In the genomic region with DNA sequence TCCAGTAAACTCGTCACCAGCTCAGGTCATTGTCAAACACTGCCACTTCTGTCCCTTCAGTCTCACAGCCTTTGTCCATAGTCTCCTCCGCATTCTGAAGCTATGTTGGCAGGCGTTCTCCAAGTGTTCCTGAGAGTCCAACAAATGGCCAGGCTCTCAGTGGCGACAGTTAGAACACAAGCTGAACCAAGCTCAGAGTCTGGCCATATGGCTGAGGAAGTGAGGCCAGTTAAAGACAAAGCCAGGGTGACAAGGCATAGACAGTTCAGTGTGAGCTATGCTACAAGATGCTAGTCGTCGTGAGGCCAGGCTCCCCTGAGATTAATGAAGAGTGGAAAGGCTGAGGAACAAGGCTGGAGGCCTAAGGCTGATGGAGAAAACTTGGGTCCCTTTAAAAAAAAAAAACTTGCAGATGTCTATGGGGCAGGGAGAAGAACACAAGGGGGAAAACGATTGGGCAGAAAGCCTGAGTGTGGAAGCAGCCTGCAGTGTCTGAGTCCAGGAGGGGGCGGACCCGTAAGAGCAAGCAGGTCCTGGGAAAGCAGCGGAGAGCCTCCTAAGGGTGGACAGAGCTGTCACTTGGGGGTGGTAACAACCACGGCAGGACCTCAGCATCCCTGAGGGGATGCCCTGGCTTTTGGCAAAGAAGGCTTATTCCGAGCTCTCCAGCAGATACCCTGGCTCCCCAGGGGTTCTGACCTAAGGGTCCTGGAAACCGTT, we compare ENCODE assay signal across 8 mouse cellular contexts. TPM values are rescaled to one million over a fixed set of nuclear protein-coding genes. Genes with fewer than 3 reads are reported as not detected.
DNase-seq lines count a peak whose midpoint lies in the region; ATAC-seq and TF ChIP-seq lines count a peak whose summit lies in the region.

No protein-coding gene starts in this region.

- no peak overlapping the region for H3K9ac ChIP-seq in lung, embryonic 14.5 days
- H3K9ac ChIP-seq in embryonic facial prominence, embryonic 15.5 days = no peak overlapping the region
- H3K9ac ChIP-seq in hindbrain, embryonic 16.5 days (ENCODE audit: low read depth, low read length) = no peak overlapping the region

- no peaks in the 10 kb centered on the region for H3K36me3 ChIP-seq in lung, embryonic 14.5 days (ENCODE audit: insufficient read depth)
- no peaks in the 10 kb centered on the region for H3K36me3 ChIP-seq in embryonic facial prominence, embryonic 15.5 days
- H3K36me3 ChIP-seq in hindbrain, embryonic 16.5 days (ENCODE audit: control insufficient read depth, insufficient read depth, low read length) = no peaks in the 10 kb centered on the region

- H3K4me1 ChIP-seq in lung, embryonic 14.5 days (ENCODE audit: insufficient read depth) = peaks cover 13% of the 10 kb centered on the region
- peaks cover 27% of the 10 kb centered on the region for H3K4me1 ChIP-seq in embryonic facial prominence, embryonic 15.5 days
- peaks cover 4% of the 10 kb centered on the region; the same call in 1 of the 2 replicates for H3K4me1 ChIP-seq in hindbrain, embryonic 16.5 days (ENCODE audit: control insufficient read depth, insufficient read depth, low read depth, low read length)

- H3K4me2 ChIP-seq in lung, embryonic 14.5 days = peak overlapping the region; percentile 44
- H3K4me2 ChIP-seq in embryonic facial prominence, embryonic 15.5 days (replicated peaks) = peak overlapping the region; percentile 34; the same call in 1 of the 2 replicates
- peak overlapping the region; percentile 28; the same call in 1 of the 2 replicates for H3K4me2 ChIP-seq in hindbrain, embryonic 16.5 days (ENCODE audit: low read length)

- peak; percentile 45 for ATAC-seq in lung, embryonic 14.5 days (ENCODE audit: insufficient read depth)
- ATAC-seq in embryonic facial prominence, embryonic 15.5 days (ENCODE audit: insufficient number of reproducible peaks, low FRiP score, low TSS enrichment, low read depth) = peak; percentile 51; the same call in 1 of the 2 replicates
- peak; percentile 66; the same call in 1 of the 2 replicates for ATAC-seq in hindbrain, embryonic 16.5 days
- ATAC-seq in CD4-positive, CD25-positive, alpha-beta regulatory T cell, adult 4 months = no peak

- WGBS in lung, embryonic 14.5 days = 20% methylated on average over 13 of the region's 13 CpGs
- 26% methylated on average over 13 of the region's 13 CpGs for WGBS in embryonic facial prominence, embryonic 15.5 days
- 22% methylated on average over 13 of the region's 13 CpGs for WGBS in hindbrain, embryonic 16.5 days

- no peak; the same call in 1 of the 2 replicates for TF ChIP-seq CTCF in lung, embryonic 14.5 days (IDR thresholded peaks at IDR 0.05; ENCODE audit: low read depth)

- peak overlapping the region; percentile 50; the same call in 1 of the 2 replicates for H3K27ac ChIP-seq in lung, embryonic 14.5 days (ENCODE audit: low read depth)
- H3K27ac ChIP-seq in embryonic facial prominence, embryonic 15.5 days (replicated peaks) = peak overlapping the region; percentile 81
- H3K27ac ChIP-seq in hindbrain, embryonic 16.5 days (ENCODE audit: low read depth, low read length) = no peak overlapping the region

- H3K4me3 ChIP-seq in lung, embryonic 14.5 days (ENCODE audit: low read depth, low read length) = no peak overlapping the region
- 0 out of 2 replicates have a peak overlapping the region, but pooled peaks have one; percentile 10 for H3K4me3 ChIP-seq in embryonic facial prominence, embryonic 15.5 days (replicated peaks)
- H3K4me3 ChIP-seq in hindbrain, embryonic 16.5 days (ENCODE audit: low read length) = no peak overlapping the region

- no peaks in the 10 kb centered on the region for H3K27me3 ChIP-seq in lung, embryonic 14.5 days (ENCODE audit: insufficient read depth, low read length)
- H3K27me3 ChIP-seq in embryonic facial prominence, embryonic 15.5 days = no peaks in the 10 kb centered on the region
- 0 out of 2 replicates have a peak, but pooled peaks cover 2% of the 10 kb centered on the region for H3K27me3 ChIP-seq in hindbrain, embryonic 16.5 days (replicated peaks; ENCODE audit: control insufficient read depth, insufficient read depth, low read length)

- no peaks in the 10 kb centered on the region for H3K9me3 ChIP-seq in lung, embryonic 14.5 days (ENCODE audit: low read depth, low read length)
- no peaks in the 10 kb centered on the region for H3K9me3 ChIP-seq in embryonic facial prominence, embryonic 15.5 days (replicated peaks)
- no peaks in the 10 kb centered on the region for H3K9me3 ChIP-seq in hindbrain, embryonic 16.5 days (ENCODE audit: control insufficient read depth, low read length)

- DNase-seq in lung, embryonic 14.5 days = peak; percentile 61
- DNase-seq in lung, postnatal 36 days = no peak
- peak; percentile 37 for DNase-seq in retina, postnatal 1 day
- no peak for DNase-seq in thymus, postnatal 0 days (ENCODE audit: low spot score)
- no peak for DNase-seq in c-Kit-positive CD71-positive TER-119-positive erythroid progenitor cells, embryonic 14.5 days (ENCODE audit: low spot score)

RNA-seq across cellular contexts. Expression of a gene that starts 36.9 kb away (rescaled TPM):
- 213 and 215 TPM in 2 replicates for polyA plus RNA-seq in lung, embryonic 14.5 days (2014; fragmentation: Nextera tagmentation; extraction: Ambion mirVana)
- polyA plus RNA-seq in embryonic facial prominence, embryonic 15.5 days (2015; fragmentation: Nextera tagmentation; extraction: Ambion mirVana) = 449 and 462 TPM in 2 replicates
- polyA plus RNA-seq in hindbrain, embryonic 16.5 days (2015; fragmentation: Nextera tagmentation; extraction: Ambion mirVana) = 205 and 210 TPM in 2 replicates
- 193 and 194 TPM in 2 replicates for polyA plus RNA-seq in thymus, postnatal 0 days (2015; fragmentation: Nextera tagmentation; extraction: Ambion mirVana)
- polyA plus RNA-seq in CD4-positive, CD25-positive, alpha-beta regulatory T cell, adult 4 months (2017; shearing (Covaris generic)) = 100 to 1,000 TPM; 127 to 169 TPM

Comparison
In these comparisons a context has a peak if more than half of its experiments do, and no peak if none do; other contexts are left out.
1. DNase-seq: peak in lung, embryonic 14.5 days (single experiment) and retina, postnatal 1 day (single experiment); none in lung, postnatal 36 days (single experiment), thymus, postnatal 0 days (single experiment) and c-Kit-positive CD71-positive TER-119-positive erythroid progenitor cells, embryonic 14.5 days (single experiment).
2. Peak in every context shown above with its lines, with median percentiles within 50 percentile points of each other: H3K4me2 ChIP-seq.